Mouse (Mus musculus) testis, adult 2 months (tissue): Measurements from ENCODE around the gene Slc40a1. TPM values are rescaled to one million over a fixed set of nuclear protein-coding genes. Genes with fewer than 3 reads are reported as not detected.

Experiments
- H3K27ac ChIP-seq: fragments of 200-500 bp; 2 replicates; pipeline ENCODE4 v1.5.1; 2012; ENCODE audit warnings: low read depth, low read length; ENCODE audit not compliant: control insufficient read depth, insufficient read depth
- H3K27me3 ChIP-seq: fragments of 200-500 bp; 2 replicates; pipeline ENCODE4 v1.6.1; 2012; ENCODE audit warnings: mild to moderate bottlenecking, low read length, moderate library complexity; ENCODE audit not compliant: control insufficient read depth, insufficient read depth
- H3K36me3 ChIP-seq: fragments of 200-500 bp; 2 replicates; pipeline ENCODE4 v1.6.1; 2012; ENCODE audit warnings: mild to moderate bottlenecking, low read length; ENCODE audit not compliant: control insufficient read depth, insufficient read depth
- H3K4me1 ChIP-seq: fragments of 200-500 bp; 2 replicates; pipeline ENCODE4 v1.6.1; 2012; ENCODE audit warnings: low read length; ENCODE audit not compliant: control insufficient read depth, insufficient read depth
- H3K4me3 ChIP-seq: fragments of 200-500 bp; 2 replicates; pipeline ENCODE4 v1.5.1; 2012; ENCODE audit warnings: low read depth, mild to moderate bottlenecking, low read length, moderate library complexity, mixed read lengths; ENCODE audit not compliant: control insufficient read depth
- CTCF ChIP-seq: fragments of 200-500 bp; IDR thresholded peaks from 2 replicates; pipeline ENCODE4 v1.5.1; 2012; ENCODE audit warnings: low read depth, mild to moderate bottlenecking, inconsistent platforms, low read length, moderate library complexity; ENCODE audit not compliant: control insufficient read depth, insufficient read depth, insufficient replicate concordance
- POLR2A ChIP-seq: fragments of 200-500 bp; IDR thresholded peaks from 2 replicates; pipeline ENCODE4 v1.6.1; 2012; ENCODE audit warnings: low read depth, mild to moderate bottlenecking, inconsistent platforms, low read length, moderate library complexity; ENCODE audit not compliant: control insufficient read depth
- polyA plus RNA-seq: library from polyadenylated mRNA; depleted of rRNA; stranded (reverse); fragments of >200 nt; gene quantifications from 2 replicates; pipeline ENCODE4 v1.2.3, GENCODE M21; 2012

Gene Slc40a1
- polyA plus RNA-seq, 1 experiment: 0.84 TPM

GRCm38 (mm10) chr1:45886800-45887199 lies 39.5 kb downstream of the Slc40a1 start:
- no peak for TF ChIP-seq CTCF
- no peak for TF ChIP-seq POLR2A
- Histone ChIP-seq H3K4me3 (no peak overlapping the region), H3K36me3 (no peaks in the 10 kb centered on the region), H3K4me1 (no peaks in the 10 kb centered on the region), H3K27ac (no peak overlapping the region), H3K27me3 (no peaks in the 10 kb centered on the region)

- no peak for TF ChIP-seq CTCF
- no peak for TF ChIP-seq POLR2A
- Histone ChIP-seq H3K4me3 (no peak overlapping the region), H3K36me3 (no peaks in the 10 kb centered on the region), H3K4me1 (no peaks in the 10 kb centered on the region), H3K27me3 (no peaks in the 10 kb centered on the region), H3K27ac (no peak overlapping the region)
These were observed 42.9 kb downstream of the Slc40a1 start for GRCm38 (mm10) chr1:45883378-45883777.

- no peaks in the 10 kb centered on the region for H3K27me3 ChIP-seq
- TF ChIP-seq POLR2A: no peak
- TF ChIP-seq CTCF: no peak
These were observed 44.2 kb downstream of the Slc40a1 start for GRCm38 (mm10) chr1:45882076-45882475.

GRCm38 (mm10) chr1:45881228-45881832 lies 45.0 kb downstream of the Slc40a1 start:
- H3K4me1 ChIP-seq: no peaks in the 10 kb centered on the region
- TF ChIP-seq POLR2A: no peak
- TF ChIP-seq CTCF: no peak

More at GRCm38 (mm10) chr1:45882076-45882475, 44.2 kb downstream of the Slc40a1 start:
- Histone ChIP-seq H3K4me1 (no peaks in the 10 kb centered on the region), H3K27ac (no peak overlapping the region), H3K36me3 (no peaks in the 10 kb centered on the region), H3K4me3 (no peak overlapping the region)

GRCm38 (mm10) chr1:45877463-45877862 lies 48.9 kb downstream of the Slc40a1 start:
- H3K4me3 ChIP-seq: no peak overlapping the region
- H3K4me1 ChIP-seq: no peaks in the 10 kb centered on the region
- H3K36me3 ChIP-seq: no peaks in the 10 kb centered on the region
- TF ChIP-seq POLR2A (no peak), CTCF (no peak)
- no peaks in the 10 kb centered on the region for H3K27me3 ChIP-seq
- H3K27ac ChIP-seq: no peak overlapping the region

More at GRCm38 (mm10) chr1:45881228-45881832, 45.0 kb downstream of the Slc40a1 start:
- H3K36me3 ChIP-seq: no peaks in the 10 kb centered on the region
- no peak overlapping the region for H3K27ac ChIP-seq
- H3K27me3 ChIP-seq: no peaks in the 10 kb centered on the region
- no peak overlapping the region for H3K4me3 ChIP-seq

GRCm38 (mm10) chr1:45876450-45877198 lies 49.7 kb downstream of the Slc40a1 start:
- Histone ChIP-seq H3K4me3 (no peak overlapping the region), H3K27ac (no peak overlapping the region), H3K36me3 (no peaks in the 10 kb centered on the region), H3K27me3 (no peaks in the 10 kb centered on the region), H3K4me1 (no peaks in the 10 kb centered on the region)
- TF ChIP-seq CTCF (no peak), POLR2A (no peak)

- Histone ChIP-seq H3K36me3 (no peaks in the 10 kb centered on the region), H3K27me3 (no peaks in the 10 kb centered on the region), H3K27ac (no peak overlapping the region), H3K4me3 (no peak overlapping the region), H3K4me1 (no peaks in the 10 kb centered on the region)
- TF ChIP-seq POLR2A (no peak), CTCF (no peak)
These were observed 50.7 kb downstream of the Slc40a1 start for GRCm38 (mm10) chr1:45875640-45876039.
